Mouse (Mus musculus): ENCODE measurements around the gene Znhit6.

The Znhit6 gene

DNA sequence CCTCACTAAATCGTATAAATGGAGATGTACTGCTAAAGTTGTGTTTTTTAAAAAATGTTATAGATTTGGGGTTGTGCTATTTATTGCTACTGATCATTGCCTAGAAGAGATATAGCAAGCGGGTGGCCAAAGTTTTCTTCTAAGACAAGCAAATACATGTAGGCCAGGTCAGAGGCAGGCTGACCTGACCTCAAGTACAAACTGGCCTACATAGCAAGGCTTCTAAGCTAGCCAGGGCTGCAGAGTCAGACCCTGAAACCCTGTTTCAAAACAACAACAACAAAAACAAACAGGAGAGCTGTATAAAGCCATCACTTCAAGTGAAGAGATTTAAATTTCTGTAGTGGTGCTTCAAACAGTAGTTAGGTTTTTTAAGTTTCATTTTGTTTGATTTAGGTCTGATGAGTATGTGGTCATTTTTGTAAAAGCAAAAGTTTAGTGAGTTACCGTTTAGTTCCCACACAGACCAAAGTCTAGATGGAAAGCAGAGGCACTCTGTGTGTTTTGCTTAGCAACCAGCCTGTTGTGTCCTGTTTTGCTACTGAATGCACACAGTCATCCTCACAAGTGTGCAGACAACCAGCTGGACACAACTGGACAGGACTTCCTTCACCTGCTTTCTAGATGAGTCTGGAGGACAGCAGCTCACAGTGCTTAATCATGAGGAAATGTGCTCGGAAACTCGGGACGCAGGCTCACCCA lies 16.0 kb downstream of the Znhit6 start:
- no peak for TF ChIP-seq GATA4 (IDR thresholded peaks at IDR 0.05; ENCODE audit: insufficient replicate concordance, low read length)

- no peak for TF ChIP-seq GATA4 (IDR thresholded peaks at IDR 0.05; ENCODE audit: insufficient replicate concordance, low read length)
Observed at GRCm38 (mm10) chr3:145595354-145595753, 19.3 kb downstream of the Znhit6 start.

DNA sequence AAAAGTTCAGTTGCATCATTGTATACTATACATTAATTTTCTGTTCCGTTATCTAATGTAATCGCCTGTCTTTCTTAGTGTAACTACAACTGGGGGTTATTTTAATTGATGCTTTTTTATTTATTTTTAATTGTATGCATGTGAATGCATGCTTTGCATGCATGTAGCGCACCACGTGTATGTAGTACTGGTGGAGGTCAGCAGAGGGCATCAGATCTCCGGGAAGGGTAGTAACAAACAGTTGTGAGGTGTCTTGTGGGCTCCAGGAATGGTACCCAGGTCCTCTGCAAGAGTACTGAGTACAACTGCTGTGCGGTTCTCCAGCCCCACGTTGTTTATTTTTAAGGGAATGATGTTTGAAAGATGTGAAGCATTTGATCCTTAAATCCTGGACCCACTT lies 23.1 kb downstream of the Znhit6 start:
- TF ChIP-seq GATA4 (IDR thresholded peaks at IDR 0.05; ENCODE audit: insufficient replicate concordance, low read length) = no peak

- TF ChIP-seq GATA4 (IDR thresholded peaks at IDR 0.05; ENCODE audit: insufficient replicate concordance, low read length) = no peak
Observed at GRCm38 (mm10) chr3:145600801-145601200, 24.8 kb downstream of the Znhit6 start.

GRCm38 (mm10) chr3:145601345-145601744 lies 25.3 kb downstream of the Znhit6 start:
- TF ChIP-seq GATA4 (IDR thresholded peaks at IDR 0.05; ENCODE audit: insufficient replicate concordance, low read length) = no peak

DNA sequence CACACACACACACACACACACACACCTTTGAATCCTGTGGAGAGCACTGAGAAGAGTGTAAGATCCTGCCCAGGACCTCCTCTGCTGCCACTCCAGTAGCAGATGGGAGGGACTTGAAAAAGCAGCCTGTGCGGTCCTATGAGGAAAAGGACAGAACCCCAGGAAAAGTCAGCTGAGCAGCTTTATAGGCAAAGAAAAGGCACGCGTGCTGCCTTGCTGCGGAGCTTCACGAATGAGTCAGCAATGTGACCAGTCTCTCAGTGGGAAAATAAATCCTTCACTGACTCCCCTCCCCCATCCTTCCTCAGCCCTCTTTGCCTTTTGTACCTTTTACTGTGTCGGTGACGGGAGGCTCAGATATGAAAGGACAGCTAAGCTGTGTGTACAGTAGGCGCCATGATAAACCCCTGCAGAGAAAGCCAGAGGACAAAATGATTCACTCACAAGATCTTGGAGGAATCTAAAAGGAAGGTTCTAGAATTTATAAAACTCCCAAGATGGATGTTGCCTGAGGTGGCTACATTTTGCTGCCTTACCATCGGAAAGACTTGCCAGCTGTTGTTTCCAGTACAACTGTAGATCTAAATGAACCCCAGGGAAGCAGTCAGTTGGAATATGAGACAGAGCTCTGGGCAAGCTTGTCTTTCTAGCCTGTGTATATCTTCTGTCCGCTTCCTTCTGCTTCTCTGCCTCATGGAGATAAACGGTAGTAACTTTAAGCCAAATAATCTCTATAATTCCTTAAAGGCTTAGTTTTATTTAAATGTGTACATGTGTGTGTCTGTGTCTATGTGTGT lies 26.6 kb downstream of the Znhit6 start:
- no peak for TF ChIP-seq GATA4 (IDR thresholded peaks at IDR 0.05; ENCODE audit: insufficient replicate concordance, low read length)

- no peak for TF ChIP-seq GATA4 (IDR thresholded peaks at IDR 0.05; ENCODE audit: insufficient replicate concordance, low read length)
Observed at GRCm38 (mm10) chr3:145605437-145606123, 29.6 kb downstream of the Znhit6 start.

DNA sequence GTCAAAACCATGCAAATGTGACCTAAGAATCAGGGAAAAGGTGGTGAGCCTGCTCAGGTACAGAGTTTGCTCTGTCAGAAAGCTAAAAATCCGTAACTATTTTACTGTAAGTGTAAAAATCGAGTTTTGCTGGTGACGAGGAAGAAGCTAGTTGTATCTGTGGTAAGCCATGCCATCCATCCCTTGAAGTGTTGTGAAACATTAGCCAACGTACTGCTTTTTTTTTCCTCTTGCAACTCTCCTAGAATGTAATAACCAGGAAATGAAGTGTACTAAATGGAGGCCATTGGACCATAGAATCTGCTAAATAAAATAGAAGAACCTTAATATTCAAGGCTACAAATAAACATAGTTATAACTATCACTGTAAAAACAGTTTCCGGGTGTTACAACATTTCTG lies 32.3 kb downstream of the Znhit6 start:
- no peak for TF ChIP-seq GATA4 (IDR thresholded peaks at IDR 0.05; ENCODE audit: insufficient replicate concordance, low read length)

DNA sequence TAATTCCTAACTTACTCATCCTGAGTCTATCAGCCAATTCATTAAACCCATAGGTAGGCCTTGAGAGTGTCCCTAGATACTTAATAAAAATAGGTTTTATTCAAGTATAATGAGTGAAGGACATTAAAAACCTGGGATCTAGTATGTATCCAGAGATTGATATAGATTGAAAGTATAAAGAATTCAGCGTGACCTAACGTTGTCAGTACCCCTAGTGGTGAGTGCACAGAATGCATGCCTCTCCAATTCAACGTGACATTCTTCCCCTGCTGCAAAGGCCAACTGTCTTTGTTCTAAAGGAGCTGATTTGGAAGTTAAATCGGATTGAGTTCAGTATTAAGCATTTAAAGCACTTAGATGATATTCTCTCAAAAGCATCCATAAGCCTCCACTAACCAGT lies 36.7 kb downstream of the Znhit6 start:
- no peak for TF ChIP-seq GATA4 (IDR thresholded peaks at IDR 0.05; ENCODE audit: insufficient replicate concordance, low read length)

DNA sequence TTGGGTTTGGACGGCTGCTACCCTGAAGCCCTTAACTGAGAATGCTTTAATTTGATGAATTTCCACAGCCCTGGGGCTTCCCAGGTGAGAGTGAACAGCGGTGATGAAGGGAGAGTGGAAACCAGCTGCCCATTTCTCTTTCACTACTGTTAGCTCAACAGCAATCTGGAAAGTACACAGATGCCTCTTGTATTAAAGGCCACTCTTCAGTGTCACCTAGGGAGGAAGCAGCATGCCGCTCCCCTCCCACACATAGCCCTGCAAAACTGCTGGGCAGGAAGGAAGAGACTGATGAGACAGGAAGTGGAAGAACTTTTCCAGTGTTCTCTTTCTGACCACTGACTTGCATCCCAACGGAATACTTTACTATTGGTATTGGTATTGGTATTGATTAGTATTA lies 37.2 kb downstream of the Znhit6 start:
- no peak for TF ChIP-seq GATA4 (IDR thresholded peaks at IDR 0.05; ENCODE audit: insufficient replicate concordance, low read length)

GRCm38 (mm10) chr3:145614362-145615115 lies 38.5 kb downstream of the Znhit6 start:
- no peak for TF ChIP-seq GATA4 (IDR thresholded peaks at IDR 0.05; ENCODE audit: insufficient replicate concordance, low read length)

DNA sequence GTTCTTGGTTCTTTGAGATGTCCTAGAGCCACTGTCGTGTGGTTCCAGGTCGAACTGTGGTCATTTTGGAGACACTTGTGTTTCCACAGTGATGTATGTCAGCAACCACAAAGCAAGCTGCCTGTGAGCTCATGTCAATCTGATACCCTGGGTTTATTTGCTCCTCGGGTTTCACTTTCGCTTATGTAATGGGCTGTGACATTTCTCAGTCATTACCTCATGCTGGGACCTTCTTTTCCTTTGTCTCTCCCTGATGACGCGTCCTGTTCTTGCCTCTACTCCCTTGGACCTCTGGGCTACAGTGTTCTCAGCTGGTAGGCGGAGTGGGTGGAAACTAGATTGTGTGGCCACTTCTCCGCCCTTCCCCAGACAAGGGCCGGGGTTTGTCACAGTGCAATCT lies 42.3 kb downstream of the Znhit6 start:
- no peak for TF ChIP-seq GATA4 (IDR thresholded peaks at IDR 0.05; ENCODE audit: insufficient replicate concordance, low read length)

DNA sequence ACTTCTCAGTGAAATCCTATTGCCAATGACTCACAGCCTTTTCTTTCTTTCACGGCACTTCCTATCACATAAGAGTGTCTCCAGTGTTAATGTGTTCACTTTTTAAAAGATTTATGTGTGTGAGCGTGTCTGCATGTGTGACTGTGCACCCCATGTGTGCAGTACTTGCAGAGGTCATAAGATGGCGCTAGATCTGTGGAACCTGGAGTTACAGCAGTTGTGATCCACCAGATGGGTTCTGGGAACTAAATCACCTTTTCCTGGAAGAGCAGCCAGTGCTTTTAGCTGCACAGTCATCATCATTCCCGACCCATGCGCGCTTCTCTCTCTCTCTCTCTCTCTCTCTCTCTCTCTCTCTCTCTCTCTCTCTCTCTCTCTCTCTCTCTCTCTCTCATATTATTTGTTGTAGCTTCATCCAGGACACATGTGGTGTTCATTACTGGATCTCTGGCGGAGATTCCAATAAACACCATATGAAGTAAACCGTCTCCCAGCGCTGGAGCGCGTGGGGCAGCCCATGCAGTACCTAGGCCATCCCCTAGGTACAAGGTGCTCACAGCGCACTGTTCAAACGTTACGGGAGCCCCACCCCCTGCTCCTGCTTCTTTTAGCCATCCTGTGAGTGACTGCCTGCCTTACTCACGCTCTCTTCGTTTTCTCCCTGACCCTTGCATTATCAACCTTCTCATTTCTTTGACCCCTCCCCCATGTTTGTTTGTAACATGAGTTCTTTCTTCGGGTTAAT lies 43.8 kb downstream of the Znhit6 start:
- TF ChIP-seq GATA4 (IDR thresholded peaks at IDR 0.05; ENCODE audit: insufficient replicate concordance, low read length) = no peak

- peak; percentile 86 for TF ChIP-seq GATA4 (IDR thresholded peaks at IDR 0.05; ENCODE audit: insufficient replicate concordance, low read length)
Observed at GRCm38 (mm10) chr3:145621209-145621608, 45.2 kb downstream of the Znhit6 start.

GRCm38 (mm10) chr3:145623047-145623446 lies 47.0 kb downstream of the Znhit6 start:
- TF ChIP-seq GATA4 (IDR thresholded peaks at IDR 0.05; ENCODE audit: insufficient replicate concordance, low read length) = no peak

Measured in liver, adult (tissue).